Mouse (Mus musculus) embryonic facial prominence, embryonic 12.5 days (tissue): Measurements from ENCODE around the gene Pfkfb2. TPM values are rescaled to one million over a fixed set of nuclear protein-coding genes. Genes with fewer than 3 reads are reported as not detected.

Experiments
- ATAC-seq: fragments of 200-750 bp; cut with Nextera tagmentation; 2 replicates; pipeline ENCODE4 v1.8.0; 2017; ENCODE audit not compliant: insufficient number of reproducible peaks, insufficient read depth, low FRiP score, low TSS enrichment
- H3K27ac ChIP-seq: fragments of 300-500 bp; sonication (generic); 2 replicates; pipeline ENCODE4 v1.5.1; 2016; ENCODE audit warnings: mild to moderate bottlenecking
- H3K27me3 ChIP-seq: fragments of 300-500 bp; sonication (generic); 2 replicates; pipeline ENCODE4 v1.6.1; 2016; ENCODE audit warnings: mild to moderate bottlenecking, moderate library complexity
- H3K36me3 ChIP-seq: fragments of 300-500 bp; sonication (generic); 2 replicates; pipeline ENCODE4 v1.6.1; 2016; ENCODE audit warnings: mild to moderate bottlenecking
- H3K4me1 ChIP-seq: fragments of 300-500 bp; sonication (generic); 2 replicates; pipeline ENCODE4 v1.6.1; 2016
- H3K4me2 ChIP-seq: fragments of 300-500 bp; sonication (generic); replicated peaks from 2 replicates; pipeline ENCODE4 v1.6.1; 2016; ENCODE audit warnings: mild to moderate bottlenecking, moderate library complexity
- H3K4me3 ChIP-seq: fragments of 300-500 bp; sonication (generic); 2 replicates; pipeline ENCODE4 v1.5.1; 2016; ENCODE audit warnings: mild to moderate bottlenecking
- H3K9ac ChIP-seq: fragments of 300-500 bp; sonication (generic); 2 replicates; pipeline ENCODE4 v1.6.1; 2016; ENCODE audit warnings: mild to moderate bottlenecking, moderate library complexity
- H3K9me3 ChIP-seq: fragments of 300-500 bp; sonication (generic); 2 replicates; pipeline ENCODE4 v1.6.1; 2016; ENCODE audit warnings: mild to moderate bottlenecking, moderate library complexity
- WGBS: fragments of 180-500 bp; shearing (Covaris S2); methylation state at CpG from one replicate; pipeline ENCODE4 v1.1.7; 2016; 5-methylcytosine and 5-hydroxymethylcytosine counted together
- polyA plus RNA-seq: library from polyadenylated mRNA; unstranded; fragments of >200 nt; fragmentation: Nextera tagmentation; extraction: Ambion mirVana; gene quantifications from 2 replicates; pipeline ENCODE4 v1.2.1, GENCODE M21; 2016

The Pfkfb2 gene
- 10.0 and 11.2 TPM in 2 replicates for polyA plus RNA-seq

DNA sequence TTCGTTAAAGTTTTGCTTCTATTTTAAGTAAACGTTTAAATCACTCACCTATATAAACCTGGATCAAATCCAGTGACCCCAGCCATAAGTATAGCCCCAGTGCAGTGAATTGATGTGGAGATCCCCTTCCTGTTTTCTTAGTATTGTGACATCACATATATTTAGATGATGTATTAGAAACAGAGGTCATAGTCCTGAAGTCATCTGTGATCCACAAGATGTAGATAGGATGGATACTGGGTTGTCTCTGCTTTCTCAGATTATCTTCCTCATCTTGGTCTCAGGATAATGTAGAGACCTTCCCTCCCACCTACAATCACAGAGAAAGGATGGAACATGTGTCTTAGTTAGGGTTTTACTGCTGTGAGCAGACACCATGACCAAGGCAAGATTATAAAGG, at the start of gene Pfkfb2:
Gene Pfkfb2 (minus strand): TSS at position 101 of the 400 bp plus-strand sequence.
- no peaks in the 10 kb centered on the region for H3K9me3 ChIP-seq
- H3K4me3 ChIP-seq = no peak within 1 kb of the TSS
- H3K4me1 ChIP-seq = peaks cover 6% of the 10 kb centered on the region; the same call in 1 of the 2 replicates
- no peaks in the 10 kb centered on the region for H3K36me3 ChIP-seq
- no peak for ATAC-seq
- WGBS = 76% methylated on average over 2 of the region's 2 CpGs
- H3K9ac ChIP-seq = no peak within 1 kb of the TSS
- H3K27me3 ChIP-seq = no peaks in the 10 kb centered on the region
- H3K4me2 ChIP-seq = no peak within 1 kb of the TSS
- H3K27ac ChIP-seq = no peak within 1 kb of the TSS

DNA sequence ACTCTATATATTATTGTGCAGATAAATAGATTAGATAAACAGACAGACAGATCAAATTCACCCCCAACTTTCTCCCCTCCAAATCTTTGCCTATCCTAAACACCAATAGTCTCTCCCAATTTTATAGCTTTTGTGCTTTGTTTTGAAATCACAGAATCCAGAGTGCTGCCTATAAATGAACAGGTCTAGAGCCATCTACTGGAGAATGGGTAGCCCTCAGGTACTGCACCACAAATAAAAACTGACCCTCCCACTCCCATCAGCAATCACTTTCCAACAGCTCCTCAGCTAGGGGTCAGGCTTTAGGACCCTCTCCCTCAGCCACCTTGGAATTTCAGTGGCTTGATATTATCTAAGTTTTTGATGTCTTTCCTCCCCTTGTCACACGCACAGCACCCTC, 47.6 kb upstream of the Pfkfb2 start:
- H3K36me3 ChIP-seq = no peaks in the 10 kb centered on the region
- H3K4me1 ChIP-seq = no peaks in the 10 kb centered on the region
- no peak overlapping the region for H3K9ac ChIP-seq
- no peaks in the 10 kb centered on the region for H3K27me3 ChIP-seq
- ATAC-seq = no peak
- H3K4me2 ChIP-seq = no peak overlapping the region
- no peak overlapping the region for H3K27ac ChIP-seq
- H3K9me3 ChIP-seq = no peaks in the 10 kb centered on the region
- H3K4me3 ChIP-seq = no peak overlapping the region
- WGBS = 90% methylated on average over 1 of the region's 1 CpGs

DNA sequence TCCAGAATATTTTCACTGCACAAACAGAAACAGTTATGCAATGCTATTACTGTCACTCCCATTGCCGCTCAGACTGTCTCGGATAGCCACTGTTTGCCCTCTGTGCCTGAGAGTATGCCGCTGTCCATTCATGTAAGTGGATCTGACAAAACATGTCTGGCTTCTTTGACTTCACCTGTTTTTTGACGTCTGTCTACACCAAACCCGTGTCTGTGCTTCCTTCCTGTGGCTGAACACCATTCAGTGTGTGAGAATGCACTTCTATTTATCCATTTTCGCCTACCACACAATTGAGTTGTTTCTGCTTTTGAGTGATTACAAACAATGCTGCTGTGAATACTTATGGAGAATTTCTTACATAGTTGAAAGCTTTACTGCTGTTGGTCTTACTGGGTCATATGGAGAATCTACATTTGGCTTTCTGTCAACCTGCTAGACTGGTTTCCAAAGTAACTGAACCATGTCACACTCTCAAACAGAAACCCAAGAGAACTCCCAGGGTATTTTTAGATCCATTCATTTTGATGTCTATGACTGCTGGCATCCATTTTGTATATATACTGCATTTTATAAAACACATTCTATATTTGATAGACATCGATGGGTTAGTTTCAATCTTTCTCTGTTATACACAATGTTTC, 46.8 kb upstream of the Pfkfb2 start:
- H3K27ac ChIP-seq = no peak overlapping the region
- H3K4me3 ChIP-seq = no peak overlapping the region
- 77% methylated on average over 7 of the region's 7 CpGs for WGBS
- H3K36me3 ChIP-seq = no peaks in the 10 kb centered on the region
- no peaks in the 10 kb centered on the region for H3K4me1 ChIP-seq
- H3K9me3 ChIP-seq = no peaks in the 10 kb centered on the region
- no peak overlapping the region for H3K4me2 ChIP-seq
- ATAC-seq = no peak
- H3K9ac ChIP-seq = no peak overlapping the region
- H3K27me3 ChIP-seq = no peaks in the 10 kb centered on the region

DNA sequence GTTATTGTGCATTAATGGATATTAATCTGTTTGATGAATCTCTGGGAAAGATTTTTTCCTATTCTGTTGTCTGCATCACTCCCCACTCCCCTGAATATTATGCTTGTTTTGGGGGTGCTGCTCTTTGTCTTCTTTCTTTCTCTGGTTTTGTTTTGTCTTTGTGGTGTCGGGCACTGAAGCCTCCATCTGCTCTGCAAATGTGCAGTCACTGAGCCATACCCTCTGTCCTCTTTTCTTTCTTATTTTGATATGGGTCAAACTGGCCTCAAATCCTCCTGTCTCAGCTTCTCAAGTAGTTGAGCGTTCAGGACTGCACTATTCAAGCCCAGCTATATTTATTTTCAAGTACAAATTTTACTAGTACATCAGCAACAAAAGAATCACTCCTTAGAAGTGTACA, 46.2 kb upstream of the Pfkfb2 start:
- no peak overlapping the region for H3K27ac ChIP-seq
- no peak for ATAC-seq
- no peaks in the 10 kb centered on the region for H3K4me1 ChIP-seq
- WGBS = 66% methylated on average over 2 of the region's 2 CpGs
- H3K4me3 ChIP-seq = no peak overlapping the region
- no peak overlapping the region for H3K9ac ChIP-seq
- H3K4me2 ChIP-seq = no peak overlapping the region
- no peaks in the 10 kb centered on the region for H3K27me3 ChIP-seq
- H3K9me3 ChIP-seq = no peaks in the 10 kb centered on the region
- H3K36me3 ChIP-seq = no peaks in the 10 kb centered on the region

DNA sequence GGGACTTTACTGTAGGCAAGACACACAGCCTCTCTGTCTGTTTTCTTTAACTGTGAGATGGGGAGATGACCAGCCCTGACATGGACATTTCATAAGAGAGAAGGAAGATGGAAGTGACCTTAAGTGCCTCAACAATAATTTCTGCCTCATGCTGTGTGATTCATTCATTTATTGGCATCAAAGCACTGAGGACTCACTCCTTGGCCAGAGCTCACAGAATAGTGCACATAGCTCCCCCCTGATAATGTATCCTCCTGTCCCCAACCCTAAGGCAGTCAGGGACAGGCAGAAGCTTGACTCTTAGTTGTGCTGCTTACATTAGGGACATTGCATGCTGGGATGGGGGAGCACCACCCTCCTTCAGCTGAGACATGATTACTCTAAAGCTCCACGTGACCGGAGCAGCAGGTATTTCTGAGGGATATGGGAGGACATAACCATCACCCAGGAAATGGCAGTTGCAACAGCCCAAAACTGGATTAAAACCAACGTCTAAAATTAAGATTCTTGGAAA, 42.0 kb upstream of the Pfkfb2 start:
- Histone ChIP-seq H3K9me3 (no peaks in the 10 kb centered on the region), H3K4me3 (no peak overlapping the region), H3K4me2 (no peak overlapping the region), H3K4me1 (no peaks in the 10 kb centered on the region), H3K9ac (no peak overlapping the region), H3K27me3 (no peaks in the 10 kb centered on the region), H3K27ac (no peak overlapping the region), H3K36me3 (no peaks in the 10 kb centered on the region)
- no peak for ATAC-seq
- 74% methylated on average over 3 of the region's 3 CpGs for WGBS

DNA sequence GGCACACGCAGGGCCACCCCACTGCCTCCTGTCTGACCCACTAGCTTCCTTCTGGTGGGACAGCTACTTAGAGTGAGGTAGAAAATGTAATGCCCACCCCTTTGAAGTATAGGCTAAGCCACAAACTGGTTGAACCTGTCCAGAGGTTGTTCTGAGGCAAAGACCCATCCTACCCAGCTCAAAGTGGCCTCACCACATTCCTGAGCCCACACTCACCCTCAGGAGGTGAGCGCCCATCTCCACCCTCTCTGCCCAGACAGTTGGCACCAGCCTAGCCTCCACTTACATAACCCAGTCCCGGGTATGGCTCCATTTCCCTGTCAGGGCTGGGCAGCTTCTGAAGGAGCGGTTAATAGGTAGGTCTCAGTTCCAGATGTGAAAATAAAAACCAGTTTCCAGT, 41.4 kb upstream of the Pfkfb2 start:
- Histone ChIP-seq H3K27ac (no peak overlapping the region), H3K4me1 (no peaks in the 10 kb centered on the region), H3K4me2 (no peak overlapping the region), H3K4me3 (no peak overlapping the region), H3K36me3 (no peaks in the 10 kb centered on the region), H3K27me3 (no peaks in the 10 kb centered on the region), H3K9ac (no peak overlapping the region), H3K9me3 (no peaks in the 10 kb centered on the region)
- WGBS = 83% methylated on average over 4 of the region's 4 CpGs
- no peak for ATAC-seq

DNA sequence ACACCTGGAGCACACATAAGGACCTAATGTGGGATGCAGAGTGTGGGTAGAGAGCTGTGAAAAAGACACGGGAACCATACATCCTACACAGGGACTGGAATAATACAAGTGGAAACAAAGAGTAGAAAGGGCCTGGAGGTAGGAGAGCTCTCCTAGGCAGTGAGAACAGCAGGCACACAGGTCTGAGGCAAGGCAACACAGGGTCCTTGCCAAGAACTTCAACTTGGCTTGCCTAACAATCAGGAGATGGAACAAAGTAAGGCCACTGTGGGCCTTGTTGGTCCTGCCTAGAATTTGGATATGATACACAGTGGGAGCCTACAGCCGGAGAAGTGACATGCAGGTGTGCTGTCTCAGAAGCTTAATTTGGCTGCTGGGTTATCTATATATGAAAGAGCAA, 40.9 kb upstream of the Pfkfb2 start:
- ATAC-seq = no peak
- WGBS = 88% methylated on average over 2 of the region's 2 CpGs

DNA sequence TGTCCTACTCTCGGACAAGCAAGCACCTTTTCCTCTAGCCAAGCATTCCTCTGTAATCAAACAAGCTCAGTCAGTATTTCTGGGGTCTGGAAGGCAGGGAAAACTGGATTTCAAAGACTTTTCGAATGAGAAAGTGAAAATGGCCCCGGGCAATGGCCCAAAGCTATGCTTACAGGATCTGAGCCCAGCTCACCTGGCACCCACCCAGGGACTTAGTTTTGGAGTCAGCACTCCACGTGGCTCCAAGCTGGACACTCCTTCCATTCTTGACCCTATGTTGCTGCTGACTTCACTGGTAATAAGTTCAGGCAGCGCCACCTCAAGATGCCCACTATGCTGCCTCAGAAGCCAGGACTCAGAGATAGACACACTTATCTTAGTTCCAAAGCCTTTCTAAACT, 38.0 kb upstream of the Pfkfb2 start:
- Histone ChIP-seq H3K27ac (no peak overlapping the region), H3K9ac (no peak overlapping the region), H3K4me3 (no peak overlapping the region), H3K36me3 (no peaks in the 10 kb centered on the region), H3K4me1 (no peaks in the 10 kb centered on the region), H3K4me2 (no peak overlapping the region), H3K27me3 (no peaks in the 10 kb centered on the region), H3K9me3 (no peaks in the 10 kb centered on the region)
- 77% methylated on average over 5 of the region's 5 CpGs for WGBS
- no peak for ATAC-seq

More for the DNA sequence above, 40.9 kb upstream of the Pfkfb2 start:
- Histone ChIP-seq H3K9ac (no peak overlapping the region), H3K4me1 (no peaks in the 10 kb centered on the region), H3K4me3 (no peak overlapping the region), H3K4me2 (no peak overlapping the region), H3K9me3 (no peaks in the 10 kb centered on the region), H3K27me3 (no peaks in the 10 kb centered on the region), H3K27ac (no peak overlapping the region), H3K36me3 (no peaks in the 10 kb centered on the region)

DNA sequence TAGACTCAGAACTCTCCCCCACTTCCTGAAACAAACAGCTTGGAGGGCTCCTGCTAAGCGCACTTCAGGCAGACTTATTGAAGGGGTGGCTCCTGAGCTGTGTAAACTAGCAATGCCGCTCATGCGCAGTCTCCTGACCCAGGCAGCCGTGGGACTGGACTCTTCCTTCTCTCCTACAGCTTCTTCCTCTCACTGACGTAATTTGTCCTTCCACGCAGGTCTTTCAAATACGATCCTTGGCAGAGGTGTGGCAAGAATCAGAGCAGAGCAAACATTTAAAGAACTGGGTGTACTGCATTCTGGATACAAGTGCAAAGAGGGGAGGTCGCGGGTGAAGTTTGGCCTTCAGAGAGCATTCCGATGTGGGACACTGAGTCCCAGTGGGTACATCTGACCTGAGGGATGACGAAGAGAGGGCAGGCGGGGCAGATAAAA, 35.0 kb upstream of the Pfkfb2 start:
- Histone ChIP-seq H3K4me2 (no peak overlapping the region), H3K27me3 (no peaks in the 10 kb centered on the region), H3K27ac (no peak overlapping the region), H3K4me1 (no peaks in the 10 kb centered on the region), H3K36me3 (no peaks in the 10 kb centered on the region), H3K9me3 (no peaks in the 10 kb centered on the region), H3K4me3 (no peak overlapping the region), H3K9ac (no peak overlapping the region)
- ATAC-seq = no peak
- WGBS = 84% methylated on average over 12 of the region's 12 CpGs

DNA sequence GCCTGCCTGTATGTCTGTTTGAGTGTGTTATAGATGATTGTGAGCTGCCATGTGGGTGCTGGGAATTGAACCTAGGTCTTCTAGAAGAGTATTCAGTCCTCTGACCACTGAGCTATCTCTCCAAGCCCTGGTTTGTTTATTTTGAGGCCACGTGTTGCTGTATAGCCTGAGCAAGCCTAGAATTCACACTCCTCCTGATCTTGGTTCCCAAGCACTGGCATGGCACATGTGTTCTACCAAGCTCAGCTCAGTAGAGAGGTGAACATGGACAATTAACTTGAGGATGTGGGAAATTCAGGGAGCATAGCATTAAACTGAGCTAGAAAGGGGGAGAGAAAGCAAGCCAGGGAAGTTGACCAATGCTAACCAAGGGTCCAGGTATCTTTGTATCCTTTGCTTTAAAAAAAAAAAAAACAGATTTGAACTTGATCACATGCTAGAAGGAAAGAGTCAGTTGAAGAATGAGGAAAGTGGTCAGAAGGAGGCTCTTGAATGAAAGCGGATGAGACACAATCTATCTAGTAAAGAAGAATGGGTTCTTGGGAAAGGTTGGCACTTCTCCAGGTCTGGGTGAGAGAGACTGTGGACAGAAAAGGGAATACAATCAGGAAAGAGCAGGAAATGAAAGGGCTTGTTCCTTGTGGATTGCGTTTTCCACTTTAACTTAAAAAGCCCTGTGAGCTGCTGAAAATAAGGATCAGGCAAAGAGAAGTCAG, 33.1 kb upstream of the Pfkfb2 start:
- no peaks in the 10 kb centered on the region for H3K4me1 ChIP-seq
- no peak overlapping the region for H3K4me2 ChIP-seq

DNA sequence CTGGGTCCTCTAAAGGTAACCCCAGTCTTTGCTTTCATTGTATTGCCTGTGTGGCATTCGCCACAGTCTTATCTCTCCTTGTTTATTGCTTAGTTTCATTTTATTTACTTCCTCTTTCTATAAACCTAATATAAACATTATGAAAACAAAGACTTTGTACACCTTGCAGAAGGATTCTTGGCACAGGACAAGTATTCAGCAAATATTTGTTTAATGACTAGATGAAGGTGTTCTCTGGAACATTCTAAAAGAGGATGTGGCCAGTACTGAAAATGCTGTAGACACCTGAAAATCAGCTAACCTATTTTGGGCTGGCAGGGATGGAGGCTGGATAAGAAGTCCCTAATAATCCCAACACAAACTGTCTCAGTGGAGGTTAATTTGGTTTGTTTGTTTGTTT, 32.5 kb upstream of the Pfkfb2 start:
- H3K4me1 ChIP-seq = no peaks in the 10 kb centered on the region
- ATAC-seq = no peak
- H3K4me3 ChIP-seq = no peak overlapping the region
- no peak overlapping the region for H3K9ac ChIP-seq
- no peak overlapping the region for H3K27ac ChIP-seq
- no peak overlapping the region for H3K4me2 ChIP-seq
- no peaks in the 10 kb centered on the region for H3K27me3 ChIP-seq
- 84% methylated on average over 1 of the region's 1 CpGs for WGBS
- H3K9me3 ChIP-seq = no peaks in the 10 kb centered on the region
- no peaks in the 10 kb centered on the region for H3K36me3 ChIP-seq

More for the DNA sequence above, 33.1 kb upstream of the Pfkfb2 start:
- H3K27ac ChIP-seq = no peak overlapping the region
- H3K9ac ChIP-seq = no peak overlapping the region
- no peak for ATAC-seq
- H3K9me3 ChIP-seq = no peaks in the 10 kb centered on the region
- no peak overlapping the region for H3K4me3 ChIP-seq
- no peaks in the 10 kb centered on the region for H3K36me3 ChIP-seq
- WGBS = 86% methylated on average over 3 of the region's 3 CpGs
- H3K27me3 ChIP-seq = no peaks in the 10 kb centered on the region

DNA sequence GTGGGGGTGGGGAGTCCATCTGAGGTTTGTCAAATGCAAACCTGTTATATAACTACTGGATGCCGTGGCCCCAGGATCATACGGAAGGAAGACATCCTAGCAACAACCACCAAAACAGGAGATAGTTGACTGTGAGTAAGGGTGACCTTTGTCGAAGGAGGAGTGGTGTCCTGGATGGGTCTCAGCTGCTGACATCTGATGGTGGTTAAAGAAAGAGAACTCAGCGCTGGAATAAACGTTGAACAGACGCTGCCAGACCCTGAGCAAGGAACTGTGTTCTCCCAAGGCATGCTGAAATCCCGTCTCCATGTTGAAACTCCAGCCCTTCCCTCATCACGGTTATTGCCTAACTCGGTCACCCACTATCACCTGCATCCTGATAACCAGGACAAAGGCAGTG, 30.6 kb upstream of the Pfkfb2 start:
- Histone ChIP-seq H3K4me2 (no peak overlapping the region), H3K9ac (no peak overlapping the region), H3K27ac (no peak overlapping the region), H3K9me3 (no peaks in the 10 kb centered on the region), H3K36me3 (no peaks in the 10 kb centered on the region), H3K4me1 (no peaks in the 10 kb centered on the region), H3K27me3 (no peaks in the 10 kb centered on the region), H3K4me3 (no peak overlapping the region)
- no peak for ATAC-seq
- WGBS = 78% methylated on average over 9 of the region's 9 CpGs
